Mouse (Mus musculus) thymus, postnatal 4 days (tissue): ENCODE data around the gene Gm3618.
A peak's percentile ranks its signal among the peaks of the same experiment; 100 is the strongest.
"Not testable (repeated sequence)": the region's sequence is repeated elsewhere in the genome, so short reads cannot be mapped to it uniquely, and the experiment has no call there.

ENCODE experiments used
- DNase-seq: peaks from one replicate; pipeline ENCODE4 v3.0.0; 2021

The Gm3618 gene

GRCm38 (mm10) chr14:6343578-6343977, at the start of gene Gm3618:
Gm3618 (minus strand) TSS chr14:6343678.
- DNase-seq: not testable (repeated sequence)

DNA sequence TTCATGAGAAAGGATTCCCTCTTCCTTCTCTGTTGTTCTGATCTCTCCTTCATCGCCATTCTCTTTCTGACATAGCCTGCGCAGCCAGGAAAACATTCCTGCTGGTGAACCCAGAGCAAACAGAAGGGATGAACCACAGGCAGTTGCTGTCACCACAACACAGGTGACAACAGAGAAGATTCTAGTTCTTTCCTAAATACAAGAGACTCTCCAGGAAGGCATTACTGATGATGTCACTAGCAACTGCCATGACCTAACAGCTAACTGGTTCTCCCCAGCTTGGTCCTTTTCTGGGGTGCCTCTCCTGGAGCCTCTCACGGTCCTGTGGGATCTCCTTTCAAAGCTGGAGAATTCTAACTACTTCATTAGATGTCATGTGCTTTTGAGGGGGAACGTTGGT, 46.7 kb upstream of the Gm3618 start, which contains the start of gene Gm16440:
Gene Gm16440 (minus strand): TSS at position 101 of the 400 bp plus-strand sequence.
- DNase-seq: not testable (repeated sequence)

- not testable (repeated sequence) for DNase-seq
Observed at GRCm38 (mm10) chr14:6304743-6305142, 38.7 kb downstream of the Gm3618 start, which contains the start of gene Gm21103. Gm21103 (minus strand) TSS chr14:6304843.

GRCm38 (mm10) chr14:6286931-6287715, 56.4 kb downstream of the Gm3618 start, which contains the start of gene Gm3411:
Gm3411 (minus strand) TSS chr14:6287250.
- DNase-seq: peak; percentile 18
